In genomic region chr6:83750171-83750684, GRCm38 (mm10) we compare ENCODE assay signal across 8 mouse cellular contexts. TPM values are rescaled to one million over a fixed set of nuclear protein-coding genes. Genes with fewer than 3 reads are reported as not detected.
DNase-seq lines count a peak whose midpoint lies in the region; TF ChIP-seq lines count a peak whose summit lies in the region.

No protein-coding gene starts in this region.

- no peak overlapping the region for H3K27ac ChIP-seq in CH12.LX (ENCODE audit: insufficient read depth, low read depth)
- H3K27ac ChIP-seq in layer of hippocampus, adult 2 months: no peak overlapping the region

- in situ Hi-C loops in CH12.LX (cut with MboI; ENCODE audit: low pct_ligation_motif_present, low pct_unique_long_range_greater_than_20kb, low sequenced_read_pairs): no loop called here

- DNase-seq in gastrocnemius, adult 18-20 months (ENCODE audit: low spot score): peak; percentile 58
- no peak for DNase-seq in gastrocnemius, postnatal 25 days
- peak; percentile 61 for DNase-seq in CH12.LX (ENCODE audit: extremely low read depth)
- peak; percentile 83 to 88 for DNase-seq in cerebellum, postnatal 10 days
- DNase-seq in heart, adult 8-10 months (ENCODE audit: low spot score): peak; percentile 33
- DNase-seq in layer of hippocampus, adult 2 months (ENCODE audit: low spot score in 2 of 2): peak in 1 of 2 experiments; percentile 71
- DNase-seq in lung, postnatal 25 days (ENCODE audit: low spot score): peak; percentile 54
- DNase-seq in spleen, postnatal 4 days (ENCODE audit: low spot score in 2 of 2): peak; percentile 45 to 83

- peak; percentile 66 to 80 for TF ChIP-seq CTCF in CH12.LX (conservative IDR thresholded peaks at IDR 0.05 in 1 of 2, IDR thresholded peaks at IDR 0.05 in 1 of 2; ENCODE audit: low read depth in 2 of 2, low read length in 2 of 2)
- peak; percentile 91 for TF ChIP-seq CTCF in layer of hippocampus, adult 2 months (conservative IDR thresholded peaks at IDR 0.05)

- H3K9me3 ChIP-seq in CH12.LX (replicated peaks; ENCODE audit: low read length): no peaks in the 10 kb centered on the region

- no peak for TF ChIP-seq EP300 in CH12.LX (IDR thresholded peaks at IDR 0.05; ENCODE audit: low read length)

- no peak for TF ChIP-seq POLR2A in CH12.LX (IDR thresholded peaks at IDR 0.05; ENCODE audit: low read depth, low read length)

- 0 out of 2 replicates have a peak overlapping the region, but pooled peaks have one; percentile 17 for H3K4me2 ChIP-seq in CH12.LX (ENCODE audit: insufficient read depth, low read depth, poor library complexity, severe bottlenecking)

- no peak overlapping the region for H3K4me3 ChIP-seq in CH12.LX (replicated peaks in 1 of 3; ENCODE audit: low read depth in 2 of 3, low read length in 2 of 3, poor library complexity in 1 of 3)
- no peak overlapping the region for H3K4me3 ChIP-seq in layer of hippocampus, adult 2 months

- peak; percentile 53 for TF ChIP-seq RAD21 in CH12.LX (IDR thresholded peaks at IDR 0.05; ENCODE audit: low read depth, low read length)

- peaks cover 8 to 17% of the 10 kb centered on the region in 2 experiments; a peak in 3 of 4 replicates for H3K4me1 ChIP-seq in CH12.LX (ENCODE audit: control insufficient read depth in 1 of 2, insufficient read depth in 2 of 2)

- H3K79me2 ChIP-seq in CH12.LX (replicated peaks; ENCODE audit: control insufficient read depth, extremely low read depth, insufficient read depth, poor library complexity, severe bottlenecking): no peaks in the 10 kb centered on the region

- H3K9ac ChIP-seq in CH12.LX (ENCODE audit: insufficient read depth, low read depth): no peak overlapping the region

- H3K36me3 ChIP-seq in CH12.LX (replicated peaks in 1 of 2; ENCODE audit: control insufficient read depth in 1 of 2, insufficient read depth in 1 of 2, low read length in 1 of 2): no peaks in the 10 kb centered on the region

- peaks cover 62% of the 10 kb centered on the region for H3K27me3 ChIP-seq in CH12.LX (replicated peaks)

- dilution Hi-C loops in CH12.LX (cut with MboI; ENCODE audit: extremely low pct_ligation_motif_present, extremely low pct_unique_long_range_greater_than_20kb, low sequenced_read_pairs): no loop called here

TF ChIP-seq in CH12.LX, 34 proteins besides CTCF, POLR2A, EP300 and RAD21:
- TF ChIP-seq TBP (conservative IDR thresholded peaks at IDR 0.05; ENCODE audit: low read depth, low read length): no peak
- no peak for TF ChIP-seq IRF4 (IDR thresholded peaks at IDR 0.05; ENCODE audit: low read depth, low read length)
- TF ChIP-seq ELF1 (IDR thresholded peaks at IDR 0.05; ENCODE audit: low read depth, low read length): peak; percentile 62
- TF ChIP-seq SMC3 (IDR thresholded peaks at IDR 0.05; ENCODE audit: low read depth, low read length): peak; percentile 72
- no peak for TF ChIP-seq NELFE (IDR thresholded peaks at IDR 0.05; ENCODE audit: low read depth, low read length)
- no peak for TF ChIP-seq USF1 (IDR thresholded peaks at IDR 0.05; ENCODE audit: low read depth, low read length)
- no peak for TF ChIP-seq JUND (conservative IDR thresholded peaks at IDR 0.05; ENCODE audit: low read depth, low read length)
- no peak for TF ChIP-seq MYC (IDR thresholded peaks at IDR 0.05; ENCODE audit: low read depth, low read length)
- TF ChIP-seq USF2 (conservative IDR thresholded peaks at IDR 0.05; ENCODE audit: low read depth, low read length): no peak
- 0 out of 2 replicates have a peak, but pooled peaks have one; percentile 20 for TF ChIP-seq TCF12 (IDR thresholded peaks at IDR 0.05; ENCODE audit: low read depth, low read length)
- TF ChIP-seq CHD2 (IDR thresholded peaks at IDR 0.05; ENCODE audit: low read length): no peak
- no peak for TF ChIP-seq ETS1 (conservative IDR thresholded peaks at IDR 0.05; ENCODE audit: low read depth, low read length)
- no peak for TF ChIP-seq MAFK (IDR thresholded peaks at IDR 0.05; ENCODE audit: insufficient replicate concordance, low read length)
- no peak for TF ChIP-seq CHD1 (IDR thresholded peaks at IDR 0.05; ENCODE audit: low read depth, low read length)
TF ChIP-seq in CH12.LX: peak in this region for 3.

RNA-seq across cellular contexts. Expression of gene Atp6v1b1, which starts 7.4 kb away (rescaled TPM):
- total RNA-seq in gastrocnemius, adult 18-20 months (2021): not detected
- not detected for total RNA-seq in gastrocnemius, postnatal 25 days (2021)
- total RNA-seq in CH12.LX (2012; rRNA removed) (not detected in 2 replicates), CH12.LX (2014; rRNA removed) (not detected in 2 replicates)
- not detected in 2 replicates for polyA plus RNA-seq in CH12.LX (2012; ENCODE audit: insufficient read length, low read depth)
- total RNA-seq in heart, adult 8-10 months (2022): under 1 TPM in 1 of 4 experiments, not detected in 3; 0.17 TPM
- under 1 TPM; 0.31 to 0.42 TPM for total RNA-seq in layer of hippocampus, adult 2 months (2021)

RNA-seq across cellular contexts. Expression of gene Ankrd53, which starts 12.2 kb away (rescaled TPM):
- total RNA-seq in gastrocnemius, adult 18-20 months (2021): not detected
- not detected for total RNA-seq in gastrocnemius, postnatal 25 days (2021)
- total RNA-seq in CH12.LX (2012; rRNA removed) (0.08 and 0.13 TPM in 2 replicates), CH12.LX (2014; rRNA removed) (not detected in 2 replicates)
- polyA plus RNA-seq in CH12.LX (2012; ENCODE audit: insufficient read length, low read depth): 0.34 and 0.36 TPM in 2 replicates
- total RNA-seq in heart, adult 8-10 months (2022): under 1 TPM in 1 of 4 experiments, not detected in 3; 0.22 TPM
- total RNA-seq in layer of hippocampus, adult 2 months (2021): not detected

RNA-seq across cellular contexts. Expression of gene Tex261, which starts 25.4 kb away (rescaled TPM):
- total RNA-seq in gastrocnemius, adult 18-20 months (2021): 10 to 100 TPM; 41.1 to 55.3 TPM
- total RNA-seq in gastrocnemius, postnatal 25 days (2021): 10 to 100 TPM; 47.2 to 49.5 TPM
- 44.6 and 52.4 TPM in 2 replicates for total RNA-seq in CH12.LX (2012; rRNA removed)
- 42.4 and 65.6 TPM in 2 replicates for total RNA-seq in CH12.LX (2014; rRNA removed)
- polyA plus RNA-seq in CH12.LX (2012; ENCODE audit: insufficient read length, low read depth): 87.8 and 88.9 TPM in 2 replicates
- total RNA-seq in heart, adult 8-10 months (2022): 100 to 1,000 TPM in 2 of 4 experiments, 10 to 100 TPM in 2; 91.3 to 107 (median 97.8) TPM
- total RNA-seq in layer of hippocampus, adult 2 months (2021): 10 to 100 TPM; 51.8 to 55.3 TPM

RNA-seq across cellular contexts. Expression of gene Vax2, which starts 39.2 kb away (rescaled TPM):
- total RNA-seq in gastrocnemius, adult 18-20 months (2021): not detected
- not detected for total RNA-seq in gastrocnemius, postnatal 25 days (2021)
- total RNA-seq in CH12.LX (2012; rRNA removed) (not detected in 2 replicates), CH12.LX (2014; rRNA removed) (not detected in 2 replicates)
- polyA plus RNA-seq in CH12.LX (2012; ENCODE audit: insufficient read length, low read depth): not detected in 2 replicates
- total RNA-seq in heart, adult 8-10 months (2022): not detected
- total RNA-seq in layer of hippocampus, adult 2 months (2021): not detected

RNA-seq across cellular contexts. Expression of gene Nagk, which starts 44.6 kb away (rescaled TPM):
- 1 to 10 TPM; 4.5 to 8.6 TPM for total RNA-seq in gastrocnemius, adult 18-20 months (2021)
- total RNA-seq in gastrocnemius, postnatal 25 days (2021): 1 to 10 TPM; 3.8 to 6.6 TPM
- 11.1 and 11.6 TPM in 2 replicates for total RNA-seq in CH12.LX (2012; rRNA removed)
- total RNA-seq in CH12.LX (2014; rRNA removed): 4.8 and 5.6 TPM in 2 replicates
- polyA plus RNA-seq in CH12.LX (2012; ENCODE audit: insufficient read length, low read depth): 8.8 and 9.8 TPM in 2 replicates
- 10 to 100 TPM; 19.9 to 25.3 (median 22.7) TPM for total RNA-seq in heart, adult 8-10 months (2022)
- 10 to 100 TPM; 47.6 to 51.0 TPM for total RNA-seq in layer of hippocampus, adult 2 months (2021)
